Mouse (Mus musculus) frontal cortex, postnatal 10 days (tissue): ENCODE data around the gene Mrpl39.

Experiments
- DNase-seq, 2 experiments: peaks; one replicate each; pipeline ENCODE4 v3.0.0; 2022; ENCODE audit warnings: low spot score in 2 of 2, mixed read lengths in 1 of 2

Mrpl39 gene

DNA sequence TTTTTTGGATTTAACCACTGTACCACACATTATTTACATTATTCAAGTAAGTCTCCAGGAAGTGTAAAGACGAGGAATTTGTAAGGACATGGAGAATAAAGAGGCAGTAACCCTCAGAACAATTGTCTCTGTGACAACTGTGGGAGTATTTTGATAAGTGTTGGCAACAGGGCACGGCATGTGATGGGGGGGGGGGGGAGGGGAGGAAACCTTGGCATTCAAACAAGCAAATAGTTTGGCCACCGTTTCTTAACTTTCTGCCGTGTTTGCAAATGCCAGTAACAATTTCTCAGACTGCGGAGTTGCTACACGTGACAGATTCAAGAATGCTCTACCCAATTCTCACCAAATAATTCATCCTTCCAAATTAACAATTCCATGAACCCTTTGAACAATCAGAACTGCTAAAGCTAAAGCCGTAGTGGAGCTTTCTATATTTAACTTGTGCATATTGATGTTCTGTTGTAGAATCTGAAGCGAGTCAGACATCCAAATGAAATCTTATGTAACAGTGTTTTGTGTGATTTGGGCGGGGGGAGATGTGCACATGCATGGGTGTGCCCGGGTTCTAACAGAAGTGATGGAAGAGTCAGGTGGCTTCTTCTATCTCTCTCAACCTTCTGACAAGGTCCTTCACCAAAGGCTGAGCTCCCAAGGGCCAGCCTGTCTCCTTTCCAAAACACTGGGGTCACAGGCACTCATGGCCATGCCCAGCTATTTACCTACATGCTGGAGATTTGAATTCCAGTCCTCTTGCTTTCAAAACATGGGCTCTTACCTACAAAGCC is 9.4 kb upstream of the Mrpl39 start:
- DNase-seq: no peak

DNA sequence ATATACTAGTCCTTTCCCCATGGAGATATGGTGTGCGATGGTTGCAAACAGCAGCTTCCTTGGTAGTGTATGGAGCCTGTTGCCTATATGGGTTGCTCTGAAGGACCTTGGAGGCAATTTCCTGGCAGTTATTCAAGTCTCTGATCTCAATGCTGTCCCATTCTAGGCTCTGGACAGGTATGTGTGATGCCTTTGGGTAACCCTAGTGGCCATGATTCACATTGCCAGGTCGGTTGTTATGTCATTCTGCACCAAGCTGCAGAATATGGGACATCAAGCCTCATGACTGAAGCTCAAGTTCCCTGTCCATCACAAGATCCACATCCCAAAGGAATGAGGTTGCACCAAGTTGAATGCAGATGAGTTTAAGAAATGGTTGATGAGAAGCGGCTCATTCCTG is 1.8 kb upstream of the Mrpl39 start:
- DNase-seq: no peak

DNA sequence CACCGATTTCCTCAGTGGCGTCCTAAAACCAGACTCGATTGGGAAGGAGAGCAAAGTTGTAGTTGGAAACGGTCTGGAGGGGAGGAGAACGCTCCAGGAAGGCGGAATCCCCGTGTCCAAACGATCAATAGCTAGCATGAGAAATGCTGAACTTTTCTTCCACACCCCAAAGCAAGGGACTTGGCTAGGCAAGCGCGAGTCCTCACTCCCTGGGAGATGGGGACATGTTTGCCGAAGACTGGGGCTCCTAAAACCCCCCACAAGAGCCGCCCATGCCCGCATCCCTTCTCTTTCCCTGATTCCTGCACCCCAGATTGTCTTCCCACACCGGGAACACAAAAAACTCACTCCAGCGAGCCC is 756 bp downstream of the Mrpl39 start:
- no peak for DNase-seq

DNA sequence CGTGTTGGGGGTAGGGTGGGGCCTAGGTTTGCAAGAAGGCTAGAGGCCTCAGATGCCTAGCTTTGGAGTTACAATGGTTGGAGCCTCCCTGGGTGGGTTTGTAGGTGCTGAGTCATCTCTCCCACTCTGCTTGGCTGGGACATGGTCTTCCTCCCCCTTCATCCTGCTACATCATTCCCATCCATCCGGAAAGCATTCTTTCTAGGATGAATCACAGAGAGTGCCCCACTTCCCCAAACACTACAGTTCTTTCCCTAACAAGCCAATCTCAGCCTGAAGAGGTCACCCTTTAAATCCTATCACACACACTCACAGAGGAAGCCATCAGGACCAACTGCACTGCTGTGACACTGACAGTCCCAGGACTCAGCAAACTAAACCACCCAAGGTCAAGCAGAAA is 14.9 kb downstream of the Mrpl39 start:
- no peak for DNase-seq

DNA sequence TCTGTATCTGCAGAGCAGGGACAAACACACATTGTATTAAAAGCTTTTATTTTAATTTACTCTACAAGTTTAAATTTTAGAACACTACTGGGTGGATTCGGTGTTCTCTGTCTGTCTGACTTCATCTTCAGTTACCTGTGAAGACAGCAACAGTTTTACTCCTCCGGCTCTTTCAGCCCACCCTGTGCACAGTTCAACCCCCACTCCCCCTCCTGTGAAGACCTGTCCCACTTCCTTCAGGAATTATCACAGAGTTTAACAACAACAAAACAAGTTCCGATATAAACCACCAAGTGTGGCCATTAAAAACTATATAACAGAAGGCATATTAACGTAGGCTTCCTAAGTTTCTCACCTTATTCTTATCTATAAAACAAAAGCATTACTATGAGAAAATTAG is 17.3 kb downstream of the Mrpl39 start:
- no peak for DNase-seq

DNA sequence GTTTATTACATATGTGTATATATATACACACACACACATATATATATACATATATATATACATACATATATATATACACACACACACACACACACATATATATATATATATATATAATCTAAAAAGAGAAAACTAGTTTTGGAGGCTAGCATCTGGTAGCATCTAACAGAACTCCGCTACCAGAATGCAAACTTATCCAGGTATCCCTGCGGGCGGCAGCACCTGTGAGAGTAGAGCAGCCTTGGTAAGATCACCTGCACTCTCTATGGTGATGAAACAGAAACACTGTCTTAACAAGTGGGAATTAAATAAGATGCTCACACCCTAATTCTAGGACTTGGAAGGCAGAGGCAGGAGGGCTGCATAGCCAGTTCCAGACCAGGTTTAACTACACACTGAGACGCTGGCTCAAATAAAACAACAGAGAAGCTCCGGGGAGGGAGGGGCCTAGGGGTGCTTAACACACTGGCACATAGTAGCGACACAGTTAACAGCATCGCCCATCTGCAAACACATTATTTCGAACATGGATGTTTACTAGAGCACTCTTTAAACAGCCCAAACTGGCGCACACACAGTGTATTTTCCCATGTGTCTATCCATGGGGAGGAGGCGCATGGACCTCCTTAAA is 17.8 kb downstream of the Mrpl39 start:
- DNase-seq: no peak

DNA sequence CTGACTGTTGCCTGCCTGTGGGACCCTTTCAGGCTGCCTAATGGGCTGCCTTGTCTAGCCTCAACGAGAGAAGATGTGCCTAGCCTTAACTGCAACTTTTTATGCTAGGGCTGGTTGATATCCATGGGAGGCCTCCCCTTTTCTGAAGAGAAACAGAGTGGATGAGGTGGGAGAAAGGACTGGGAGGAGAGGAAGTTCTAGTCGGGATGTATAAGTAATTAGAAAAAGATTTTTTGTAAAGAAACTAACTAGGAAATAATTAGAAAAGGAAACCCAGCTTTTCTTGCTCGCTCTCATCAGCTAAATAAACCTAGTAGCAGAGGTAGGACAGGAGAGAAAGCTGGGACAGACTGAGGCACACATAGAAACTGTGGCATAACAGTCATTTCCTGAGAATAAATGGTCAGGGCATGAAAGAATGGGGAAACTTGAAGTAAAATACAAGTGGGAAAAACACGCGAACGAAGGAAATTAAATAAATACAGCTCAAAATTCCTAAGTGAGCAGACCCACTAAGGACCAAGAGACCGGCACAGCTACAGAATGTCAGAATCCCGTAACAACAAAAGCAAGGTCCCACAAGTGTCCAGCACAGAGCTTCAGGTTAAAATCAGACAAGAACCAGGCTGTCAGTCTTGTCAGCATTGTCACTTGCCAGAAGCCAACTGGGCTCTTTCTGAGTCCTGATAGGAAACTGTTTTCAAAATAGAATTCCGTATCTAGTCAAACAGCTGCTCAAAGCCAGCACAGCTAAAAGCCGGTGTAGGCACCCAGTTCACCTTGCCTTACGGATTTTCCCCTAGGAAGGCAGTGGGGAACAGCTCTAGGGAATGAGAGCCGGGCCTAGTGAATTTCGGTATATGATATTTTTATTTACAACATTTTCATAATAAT is 18.6 kb downstream of the Mrpl39 start:
- no peak for DNase-seq

DNA sequence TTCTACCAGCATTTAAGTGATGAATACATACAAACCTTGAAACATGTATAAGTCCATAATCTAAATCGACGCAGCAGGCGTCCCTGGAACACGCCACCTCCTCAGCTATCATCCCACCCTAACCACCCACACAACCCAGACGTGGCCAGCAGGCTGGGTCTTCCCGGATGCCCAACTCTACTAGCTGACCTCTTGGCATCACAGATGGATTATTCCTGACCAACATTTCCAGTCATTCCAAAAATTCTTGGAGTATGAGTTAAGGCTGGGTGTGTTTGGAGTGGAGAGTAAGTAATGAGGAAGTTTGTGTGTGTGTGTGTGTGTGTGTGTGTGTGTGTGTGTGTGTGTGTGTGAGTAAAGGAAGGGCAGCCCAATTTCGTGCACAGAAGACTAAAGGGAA is 19.3 kb downstream of the Mrpl39 start:
- no peak for DNase-seq

DNA sequence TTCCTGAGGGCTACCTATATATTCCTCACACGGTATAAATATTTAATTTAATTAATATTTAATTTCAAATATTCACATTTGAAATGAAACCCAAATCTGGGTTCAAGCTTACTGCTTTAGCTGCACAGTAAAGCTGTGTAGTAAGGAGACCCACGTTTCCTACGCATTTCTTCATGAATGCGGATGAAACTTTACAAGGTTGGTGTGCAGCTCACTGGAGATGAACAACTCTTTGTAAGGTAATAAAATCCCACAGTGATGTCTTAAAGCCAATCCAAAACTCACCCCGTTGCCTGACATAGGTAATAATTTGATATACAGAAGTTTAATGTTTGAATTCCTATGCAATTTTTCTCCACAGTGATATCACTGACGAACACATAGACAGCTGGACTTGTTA is 20.6 kb downstream of the Mrpl39 start:
- DNase-seq: no peak

DNA sequence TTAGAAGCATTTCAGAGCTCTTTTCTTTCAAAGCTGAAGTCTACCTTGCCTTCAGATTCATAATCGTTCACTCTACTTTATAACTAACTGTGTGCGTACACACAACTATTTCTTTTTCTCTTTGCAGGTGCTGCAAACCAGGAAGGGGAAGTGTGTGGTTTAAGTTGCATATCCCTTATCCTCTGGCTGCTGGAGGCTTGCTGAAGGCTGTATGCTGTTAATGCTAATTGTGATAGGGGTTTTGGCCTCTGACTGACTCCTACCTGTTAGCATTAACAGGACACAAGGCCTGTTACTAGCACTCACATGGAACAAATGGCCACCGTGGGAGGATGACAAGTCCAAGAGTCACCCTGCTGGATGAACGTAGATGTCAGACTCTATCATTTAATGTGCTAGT is 21.6 kb downstream of the Mrpl39 start:
- no peak for DNase-seq

DNA sequence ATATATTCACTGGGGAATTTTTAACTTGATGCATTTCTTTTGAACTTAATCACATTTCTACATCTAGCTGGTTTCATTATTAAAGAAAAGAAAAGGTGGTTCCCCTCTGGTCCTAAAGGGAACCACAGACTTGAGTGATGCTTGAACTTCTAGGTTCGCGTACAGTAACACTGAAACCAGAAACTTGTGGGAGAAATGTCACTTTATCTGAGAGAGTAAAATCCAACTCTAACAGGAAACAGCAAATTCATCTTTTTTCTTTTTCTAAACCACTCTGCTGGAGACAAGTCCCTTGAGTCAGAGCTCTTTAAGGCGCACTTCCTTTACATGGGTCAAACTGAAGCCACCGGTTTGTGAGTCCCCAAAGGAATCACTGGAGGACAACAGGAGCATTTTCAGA is 22.4 kb downstream of the Mrpl39 start:
- no peak for DNase-seq

DNA sequence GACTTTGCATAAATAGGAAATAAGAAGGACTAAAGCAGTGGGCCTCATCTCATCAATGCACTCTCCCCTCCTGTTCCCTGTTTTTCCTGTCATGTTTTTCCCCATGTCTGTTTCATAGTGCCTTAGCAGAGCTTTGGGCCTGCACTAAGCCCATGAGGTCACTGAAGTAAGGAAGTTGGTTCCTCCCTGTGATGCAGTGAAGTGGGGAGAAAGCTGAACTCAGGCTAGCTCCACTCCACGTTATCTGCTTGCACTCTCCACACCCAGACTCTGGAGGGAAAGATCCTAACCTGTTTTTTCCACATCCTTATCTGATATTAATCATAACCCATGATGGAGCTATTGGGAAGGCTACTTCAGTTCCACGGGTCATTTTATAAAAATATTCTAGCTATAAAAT is 26.9 kb downstream of the Mrpl39 start:
- DNase-seq: no peak

DNA sequence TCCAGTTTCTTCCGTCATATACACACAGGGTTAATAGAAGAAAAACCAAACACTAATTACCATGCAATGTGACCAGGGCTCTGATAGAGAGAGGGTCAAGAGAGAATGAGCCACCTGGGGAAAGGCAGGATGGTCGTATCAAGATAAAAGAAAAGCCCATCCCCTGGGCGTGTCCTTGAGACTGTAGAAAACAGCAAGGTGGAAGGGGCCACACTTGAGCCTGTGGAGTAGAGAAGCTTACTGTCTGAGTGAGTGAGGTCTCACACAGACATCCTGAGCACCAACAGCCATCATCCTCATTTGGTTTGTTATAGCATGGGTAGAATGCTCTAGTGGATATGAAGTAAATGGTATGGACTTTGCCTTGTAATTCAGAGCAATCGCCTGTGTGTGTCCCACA is 27.7 kb downstream of the Mrpl39 start:
- DNase-seq: no peak

DNA sequence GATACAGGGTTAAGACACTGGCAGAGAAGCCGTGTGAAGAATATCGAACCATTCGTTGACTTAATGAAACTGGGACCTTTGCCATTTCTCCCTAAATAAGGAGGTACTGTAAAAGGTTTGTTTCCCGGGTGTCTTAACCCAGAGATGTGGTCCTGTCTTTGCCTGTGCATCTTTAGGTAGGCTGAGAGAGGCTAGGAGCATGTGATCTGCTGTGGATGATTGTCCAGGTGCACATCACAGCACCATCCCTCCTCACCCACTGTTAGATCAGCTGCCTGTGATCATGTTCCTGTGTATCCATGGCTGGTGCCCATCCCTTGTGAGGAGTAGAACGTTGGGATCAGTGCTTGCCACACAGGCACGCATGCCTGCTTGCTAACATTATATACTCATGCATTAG is 29.0 kb downstream of the Mrpl39 start:
- DNase-seq: no peak

DNA sequence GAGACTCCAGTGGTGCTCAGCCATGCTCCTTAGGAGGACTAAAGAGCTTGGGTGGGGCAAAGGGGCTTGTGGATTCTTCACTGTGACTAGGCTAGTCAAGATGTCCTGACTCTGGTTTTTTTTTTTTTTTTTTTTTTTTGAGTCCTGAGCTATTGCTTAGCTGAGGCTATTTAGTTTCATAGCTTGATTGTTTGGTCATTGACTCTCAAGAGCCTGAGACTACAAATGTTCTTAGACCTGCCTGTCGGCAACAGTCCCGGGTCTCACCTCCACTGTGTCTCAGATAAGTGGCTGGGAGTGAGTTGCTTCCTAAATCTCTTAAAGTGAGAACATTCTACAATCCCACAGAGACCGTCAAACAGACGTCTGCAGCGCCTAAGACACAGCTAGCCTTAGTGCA is 30.0 kb downstream of the Mrpl39 start:
- no peak for DNase-seq

DNA sequence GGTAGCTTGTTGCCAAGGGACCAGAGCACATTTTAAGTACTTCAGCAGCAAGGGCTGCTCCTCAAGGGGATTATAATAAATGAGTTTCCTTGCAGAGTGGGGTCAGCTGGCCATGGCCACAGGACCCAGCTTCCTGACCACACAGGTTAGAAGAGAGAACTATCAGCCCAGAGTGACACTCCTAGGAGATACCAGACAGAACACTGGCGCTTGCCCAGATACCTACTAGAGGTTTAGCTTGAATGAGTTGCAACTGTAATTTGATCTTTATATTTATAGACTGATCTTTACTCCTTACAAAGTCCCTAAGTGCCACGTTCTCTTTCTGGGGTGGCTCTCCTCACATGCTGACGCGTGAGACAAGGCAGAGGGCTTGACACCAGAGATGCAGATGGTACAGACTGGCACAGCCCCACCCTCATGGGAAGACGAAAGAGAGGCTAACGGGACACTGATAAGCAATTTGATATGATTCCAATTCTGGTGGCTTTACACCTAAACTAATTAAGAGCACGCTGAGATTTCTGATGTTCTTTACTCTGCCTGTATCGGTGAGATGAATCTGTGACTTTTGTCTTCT is 30.8 kb downstream of the Mrpl39 start:
- DNase-seq: no peak

DNA sequence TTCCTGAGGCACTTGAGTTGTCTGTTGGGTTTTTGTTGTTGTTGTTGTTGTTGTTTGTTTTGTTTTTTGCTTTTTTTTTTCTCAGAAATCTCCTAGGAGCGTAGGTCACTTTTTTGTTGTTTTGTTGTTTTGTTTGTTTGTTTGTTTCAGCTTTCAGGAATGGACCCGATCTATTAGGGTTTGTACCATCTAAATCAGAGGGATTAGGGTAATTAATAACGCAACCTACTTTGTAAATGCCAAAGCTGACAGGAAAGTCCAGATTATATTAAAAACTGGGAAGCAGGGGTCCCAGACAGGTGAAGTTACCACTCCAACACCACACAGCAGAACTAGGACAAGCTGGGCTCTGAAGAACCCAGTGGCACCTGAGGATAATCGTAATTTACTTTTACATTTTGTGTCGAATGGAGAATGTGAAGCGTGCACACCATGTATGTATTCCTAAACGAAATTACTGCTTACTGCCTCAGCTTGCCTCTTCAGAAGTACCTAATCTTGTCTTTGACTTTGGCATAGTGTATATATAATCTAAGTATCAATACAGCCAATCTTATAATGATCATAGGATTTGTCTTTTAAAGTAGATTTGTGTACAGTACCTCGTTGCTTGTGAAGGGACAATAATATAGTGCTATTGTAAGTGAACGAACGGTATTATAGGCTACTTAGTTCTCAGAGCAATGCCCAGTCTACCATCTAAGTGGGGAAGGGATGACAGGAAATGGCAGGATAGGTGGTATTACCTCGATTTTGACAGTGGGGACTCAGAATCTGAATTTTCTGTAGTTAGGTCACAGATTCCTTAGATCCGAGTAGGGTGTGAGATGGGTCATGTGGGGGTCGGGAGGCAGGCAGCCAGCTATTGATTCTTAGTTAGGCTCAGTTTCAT is 31.5 kb downstream of the Mrpl39 start:
- DNase-seq: no peak

DNA sequence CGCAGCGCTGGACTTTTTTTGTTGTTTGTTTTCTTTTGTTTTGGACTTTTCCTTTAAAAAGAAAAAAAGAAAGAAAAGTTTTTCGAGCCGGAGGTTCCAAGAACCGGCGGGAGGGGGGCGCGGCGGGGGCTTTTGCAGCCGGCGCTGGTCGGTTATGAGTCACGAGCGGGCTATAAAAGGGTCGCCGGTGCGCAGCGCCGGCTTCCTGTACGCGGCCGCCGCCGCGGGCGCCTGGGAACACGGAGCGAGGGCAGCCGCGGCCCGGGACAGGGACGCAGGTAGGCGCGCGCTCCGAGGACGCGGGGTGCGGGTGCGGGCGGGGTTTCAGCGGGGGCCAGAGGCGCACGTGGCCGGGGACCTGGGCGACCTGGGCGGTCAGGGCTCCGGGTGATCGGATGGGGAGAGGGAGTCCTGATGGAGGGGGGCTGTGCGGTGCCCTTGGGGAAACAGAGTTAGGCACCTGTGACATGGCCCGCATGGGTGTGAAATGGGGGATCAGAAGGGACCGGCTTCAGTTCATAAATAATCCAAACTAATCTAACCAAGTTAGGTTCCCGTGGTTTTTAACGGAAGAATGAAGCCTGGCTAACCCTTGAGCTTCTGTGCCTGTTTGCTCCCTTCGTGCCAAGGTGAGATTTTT is 32.3 kb downstream of the Mrpl39 start:
- DNase-seq: peak in 1 of 2 experiments; percentile 16

DNA sequence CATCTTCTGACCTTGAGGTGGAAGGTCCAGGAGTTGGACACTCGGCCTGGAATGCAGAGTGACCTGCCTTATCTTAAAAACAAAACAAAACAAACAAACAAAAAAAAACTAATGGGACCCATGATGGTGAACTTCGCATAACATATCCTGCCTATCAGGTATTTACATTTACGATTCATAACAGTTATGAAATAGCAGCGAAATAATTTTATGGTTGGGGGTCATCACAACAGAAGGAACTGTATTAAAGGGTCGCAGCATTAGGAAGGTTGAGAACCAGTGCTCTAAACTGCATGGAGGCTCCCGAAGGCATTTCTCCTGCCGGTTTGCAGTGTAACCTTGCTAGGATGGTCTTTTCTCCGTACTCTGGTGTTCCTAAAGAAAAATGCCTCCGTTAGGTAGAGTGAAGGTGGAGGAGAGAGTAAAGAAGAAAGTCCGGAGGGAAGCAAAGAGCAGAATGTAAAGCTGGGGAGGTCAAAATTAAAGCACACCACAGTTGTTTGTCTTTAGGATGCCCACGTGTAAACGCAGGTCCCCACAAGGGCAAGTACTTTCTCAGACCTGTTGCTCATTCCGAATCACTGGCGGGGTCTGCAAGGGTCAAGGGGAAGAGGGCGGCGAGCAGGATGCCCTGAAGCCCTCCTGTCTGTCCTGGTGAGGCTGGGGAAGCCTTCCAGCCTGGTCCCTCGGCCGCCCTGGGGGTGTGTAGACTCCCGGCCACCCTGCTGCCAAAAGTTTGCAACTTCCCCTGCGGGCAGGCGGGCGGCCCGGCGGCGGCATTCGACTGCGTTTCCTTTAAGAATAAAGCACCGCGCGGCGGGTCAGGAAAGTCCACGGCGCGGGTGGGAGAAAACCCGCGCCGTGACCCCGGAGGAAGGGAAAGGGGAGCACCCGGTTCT is 33.1 kb downstream of the Mrpl39 start:
- DNase-seq: peak in 1 of 2 experiments; percentile 17

DNA sequence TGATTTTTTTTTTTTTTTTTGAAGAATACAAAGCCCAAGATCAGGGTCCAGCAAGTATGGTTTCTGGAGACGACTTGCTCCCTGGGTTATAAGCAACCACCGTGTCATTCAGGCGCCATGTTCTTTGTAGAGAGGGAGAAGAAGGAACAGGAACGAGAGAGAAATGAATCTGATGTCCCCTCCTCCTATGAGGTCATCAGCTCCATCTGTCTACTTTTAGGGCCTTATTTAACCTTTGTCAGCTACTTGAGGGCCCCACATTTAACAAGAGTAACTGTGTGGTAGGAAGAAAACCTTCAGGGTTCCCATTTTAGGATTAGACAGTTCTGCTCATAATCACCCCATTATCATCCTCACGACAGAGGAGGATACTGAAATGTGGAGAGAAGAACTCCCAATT is 34.5 kb downstream of the Mrpl39 start:
- DNase-seq: no peak
